Mouse (Mus musculus): Measurements from ENCODE around the gene Fras1.

Gene Fras1

DNA sequence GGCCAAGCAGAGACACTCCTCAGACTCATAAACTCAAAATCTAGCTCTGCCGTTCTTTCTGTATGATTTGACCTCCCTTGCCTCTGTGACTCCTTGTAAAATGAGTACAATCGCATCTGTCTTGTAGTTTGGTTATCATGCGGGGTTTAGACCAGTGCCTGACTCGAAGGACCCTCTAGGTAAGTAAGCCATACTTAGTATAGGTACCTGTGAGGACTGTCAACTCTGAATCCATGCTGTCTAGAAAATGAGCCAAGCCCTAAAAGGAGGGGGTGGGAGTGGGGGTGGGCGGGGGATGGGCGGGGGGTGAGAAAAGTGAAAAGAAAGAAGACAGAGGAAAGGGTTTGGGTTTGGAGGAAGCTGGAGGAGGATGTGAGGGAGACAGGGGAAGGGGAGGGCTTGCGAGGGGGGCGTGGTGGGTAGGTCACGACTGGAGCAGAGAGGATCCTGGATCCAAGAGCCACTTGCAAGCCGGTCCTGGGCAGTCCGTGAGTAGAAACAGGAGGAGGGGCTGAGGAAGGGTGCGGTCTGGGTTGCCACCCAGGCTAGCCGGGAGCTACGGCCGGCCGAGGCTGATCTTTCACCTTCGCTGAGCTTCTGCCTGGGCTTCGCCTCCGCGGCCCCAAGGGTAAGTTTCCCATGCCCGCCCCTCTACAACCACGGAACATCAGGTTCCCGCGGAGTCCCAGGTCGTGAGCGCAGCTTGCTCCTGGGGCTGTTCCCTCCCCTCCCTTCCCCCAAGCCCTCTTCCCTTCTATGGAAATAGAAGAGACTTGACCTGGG, 419.4 kb downstream of the Fras1 start, which contains the start of gene Anxa3:
Gene Anxa3 (plus strand): TSS at position 404 of the 783 bp plus-strand sequence.
- DNase-seq (ENCODE audit: low read depth) = no peak

DNA sequence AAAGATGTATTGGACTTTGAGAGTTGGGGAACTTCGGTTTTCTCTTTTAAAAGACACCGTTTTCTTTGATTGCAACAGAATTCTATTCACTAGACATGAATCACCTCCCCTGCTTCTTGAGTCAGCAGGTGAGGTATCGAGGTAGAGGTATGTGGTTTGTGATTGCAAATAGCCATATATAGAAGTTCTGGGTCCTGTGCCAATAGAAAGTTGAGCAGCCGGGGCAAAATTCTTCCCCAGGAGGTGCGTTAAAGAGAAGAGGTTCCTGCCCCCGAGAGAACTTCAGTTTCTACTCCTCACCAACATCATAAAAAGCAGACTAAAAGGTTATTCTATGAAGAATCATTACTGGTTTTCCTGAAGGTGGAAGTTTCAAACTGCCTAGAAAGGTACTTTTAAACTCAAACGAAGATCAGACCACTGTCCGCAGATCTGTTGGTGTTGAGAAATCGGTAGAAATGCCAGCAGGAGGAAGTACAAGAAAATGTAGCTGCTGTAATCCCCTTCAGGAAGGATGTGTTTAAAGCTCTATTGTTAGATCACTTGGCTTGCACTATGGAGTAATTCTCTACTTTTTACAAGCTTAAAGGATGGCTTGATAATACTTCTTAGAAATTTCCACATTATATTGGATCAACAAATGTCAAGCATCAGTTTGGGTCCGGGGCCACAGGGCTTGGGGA, 420.3 kb downstream of the Fras1 start:
- no peak for DNase-seq (ENCODE audit: low read depth)

DNA sequence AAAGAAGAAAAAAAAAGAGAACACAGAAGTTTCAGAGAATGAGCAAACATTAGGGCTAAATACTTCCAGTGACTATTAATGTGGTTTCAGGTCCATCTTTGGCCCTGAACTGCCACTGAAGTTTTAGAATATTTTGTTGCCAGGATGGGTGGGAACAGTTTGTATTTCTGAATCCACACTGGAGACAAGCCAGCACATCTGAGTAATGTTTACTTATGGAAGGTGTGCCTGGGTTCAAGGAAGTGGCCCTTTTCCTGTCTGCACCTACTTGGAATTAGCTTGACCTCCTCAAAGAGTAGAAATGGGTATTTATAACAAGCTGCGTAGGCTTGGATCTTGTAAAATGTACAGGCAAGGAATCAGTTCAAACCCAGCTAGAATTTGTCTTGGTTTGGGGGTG, 422.0 kb downstream of the Fras1 start:
- no peak for DNase-seq (ENCODE audit: low read depth)

DNA sequence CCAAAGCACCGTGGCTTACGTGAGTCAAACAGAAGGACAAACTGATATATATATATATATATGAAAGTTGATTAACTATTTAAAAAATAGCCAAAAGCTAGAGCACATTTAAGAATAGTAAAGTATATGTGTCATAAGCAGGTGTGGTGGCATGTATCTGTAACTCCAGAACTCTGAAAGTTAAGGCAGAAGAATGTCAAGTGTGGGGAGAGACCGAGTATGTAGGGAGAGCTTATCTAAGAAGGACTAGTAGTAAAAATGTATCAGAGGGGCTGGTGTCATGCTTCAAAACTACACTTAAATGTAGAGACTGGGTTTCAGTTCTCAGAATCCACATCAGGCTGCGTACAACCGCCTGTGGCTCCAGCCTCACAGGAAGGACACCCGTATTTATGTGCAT, 423.7 kb downstream of the Fras1 start:
- DNase-seq (ENCODE audit: low read depth) = no peak

DNA sequence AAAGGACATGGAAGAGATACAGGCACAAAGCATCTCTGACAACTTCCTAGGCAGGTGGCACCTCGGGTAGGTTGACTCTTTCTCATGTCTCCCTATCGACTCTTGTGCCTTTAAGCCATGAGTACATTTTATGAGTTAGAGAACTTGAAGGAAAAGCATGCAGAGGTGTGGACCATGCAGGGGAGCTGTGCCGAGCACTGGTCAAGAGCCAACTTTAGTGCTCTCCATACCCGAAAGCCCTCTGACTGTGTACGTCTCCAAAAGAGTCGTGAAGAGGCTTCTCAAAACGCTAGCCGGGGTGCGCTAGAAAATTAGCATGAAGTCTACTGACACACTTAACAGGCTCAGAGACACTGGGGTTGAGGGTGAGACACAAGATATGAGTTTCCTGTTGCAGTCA, 425.4 kb downstream of the Fras1 start:
- DNase-seq (ENCODE audit: low read depth) = no peak

DNA sequence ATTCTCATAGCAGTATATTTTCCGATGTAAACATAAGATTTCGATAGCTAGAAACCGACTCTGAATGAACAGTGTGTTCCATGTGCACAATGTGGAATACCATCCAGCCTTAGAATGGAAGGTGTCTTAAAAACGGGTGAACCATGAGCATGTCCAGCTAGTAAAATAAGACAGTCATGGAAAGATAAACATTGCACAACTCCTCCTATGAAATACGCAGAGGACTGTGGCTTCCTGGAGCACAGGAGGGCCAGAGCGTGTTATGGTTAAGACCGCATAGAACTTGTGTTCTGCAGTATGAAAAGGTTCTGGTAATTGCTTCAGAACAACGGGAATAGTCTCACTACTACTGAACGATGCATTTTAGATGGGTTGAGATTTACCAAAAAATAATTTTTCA, 426.2 kb downstream of the Fras1 start:
- DNase-seq (ENCODE audit: low read depth) = no peak

DNA sequence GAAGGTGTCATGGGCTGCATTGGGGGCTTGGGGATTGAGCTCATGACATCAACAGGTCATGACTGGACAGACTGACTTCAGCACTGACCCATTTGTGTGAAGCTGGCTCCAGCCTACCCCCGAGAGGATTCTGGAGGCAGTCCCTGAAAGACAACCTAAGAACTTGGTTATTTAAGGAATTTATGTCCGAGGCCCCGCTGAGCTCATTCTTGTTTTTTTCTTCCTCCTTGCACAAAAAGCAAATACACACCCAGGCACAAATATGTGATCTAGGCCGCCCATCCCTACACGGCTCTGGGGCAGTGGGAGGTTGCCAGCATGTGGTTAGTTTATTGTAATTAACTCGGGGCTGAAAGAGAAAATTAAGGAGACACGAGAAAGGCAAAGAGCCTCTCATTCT, 428.4 kb downstream of the Fras1 start:
- no peak for DNase-seq (ENCODE audit: low read depth)

DNA sequence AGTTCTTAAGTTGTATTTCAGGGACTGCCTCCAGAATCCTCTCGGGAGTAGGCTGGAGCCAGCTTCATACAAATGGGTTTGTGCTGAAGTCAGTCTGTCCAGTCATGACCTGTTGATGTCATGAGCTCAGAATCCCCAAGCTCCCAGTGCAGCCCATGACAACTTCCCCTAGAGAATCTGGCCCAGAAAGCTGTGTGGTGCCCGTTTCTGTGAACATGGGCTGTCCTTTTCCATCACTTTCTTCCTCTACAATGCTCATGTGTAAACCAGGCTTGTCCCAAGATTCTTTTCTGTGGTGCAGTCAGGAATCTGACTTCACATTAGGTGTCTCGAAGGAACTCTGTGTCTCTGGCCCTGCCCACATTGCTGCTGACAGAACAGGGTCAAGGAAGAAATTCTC, 429.3 kb downstream of the Fras1 start:
- DNase-seq (ENCODE audit: low read depth) = no peak

DNA sequence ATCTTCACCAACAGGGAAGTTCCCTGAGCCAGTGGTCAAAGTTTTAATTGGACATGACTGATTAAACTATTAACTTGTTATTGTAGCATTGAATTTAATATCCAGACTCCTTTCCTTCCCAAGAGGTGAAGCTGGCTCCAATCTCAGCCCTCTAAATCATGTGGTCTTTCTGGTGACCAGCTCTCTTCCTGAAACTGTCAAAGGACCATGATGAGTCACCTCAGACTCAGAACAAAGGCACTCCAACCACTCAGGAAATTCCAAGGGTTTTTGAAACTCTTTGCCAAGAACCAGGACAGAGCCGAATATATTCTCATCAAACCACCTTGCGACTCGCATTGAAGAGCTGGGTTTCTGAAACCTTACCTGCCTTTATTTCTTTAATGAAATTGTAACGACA, 430.5 kb downstream of the Fras1 start:
- DNase-seq (ENCODE audit: low read depth) = no peak

DNA sequence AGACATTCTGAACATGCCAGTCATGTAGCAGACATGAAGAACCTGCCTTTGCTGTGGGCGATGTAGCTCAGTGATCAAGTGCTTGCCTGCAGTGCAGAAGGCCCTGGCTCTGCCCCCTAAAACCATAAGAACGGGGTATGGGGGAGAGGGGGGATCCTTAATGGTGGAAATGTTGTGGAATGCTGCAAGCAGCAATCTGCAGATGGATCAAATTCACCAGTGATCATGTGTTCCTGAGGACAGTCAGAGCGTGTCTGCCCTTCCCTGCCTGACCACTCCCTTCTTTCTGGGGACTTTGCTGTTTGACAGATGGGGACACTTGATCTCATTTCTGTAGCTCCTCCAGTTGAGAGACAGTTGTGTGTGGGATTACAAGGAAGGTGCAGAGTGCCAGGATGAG, 431.1 kb downstream of the Fras1 start:
- no peak for DNase-seq (ENCODE audit: low read depth)

DNA sequence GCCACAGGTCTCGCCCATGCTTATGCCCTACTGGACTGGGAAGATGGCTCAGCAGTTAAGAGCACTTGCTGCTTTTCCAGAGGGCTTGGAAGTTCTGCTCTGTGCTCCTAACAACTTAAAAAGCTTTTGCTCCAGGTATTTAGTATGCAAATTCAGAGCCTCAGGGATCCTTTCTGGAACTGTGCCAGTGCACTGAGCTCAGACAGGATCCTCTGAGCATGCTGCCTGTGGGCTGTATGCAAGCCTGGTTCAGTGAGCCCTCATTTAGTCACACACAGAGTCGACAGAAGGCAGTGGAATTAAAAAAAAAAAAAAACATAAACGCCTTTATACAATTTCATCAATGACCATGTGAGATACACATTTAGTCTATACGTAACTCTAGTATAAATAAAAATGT, 436.9 kb downstream of the Fras1 start:
- no peak for DNase-seq (ENCODE audit: low read depth)

DNA sequence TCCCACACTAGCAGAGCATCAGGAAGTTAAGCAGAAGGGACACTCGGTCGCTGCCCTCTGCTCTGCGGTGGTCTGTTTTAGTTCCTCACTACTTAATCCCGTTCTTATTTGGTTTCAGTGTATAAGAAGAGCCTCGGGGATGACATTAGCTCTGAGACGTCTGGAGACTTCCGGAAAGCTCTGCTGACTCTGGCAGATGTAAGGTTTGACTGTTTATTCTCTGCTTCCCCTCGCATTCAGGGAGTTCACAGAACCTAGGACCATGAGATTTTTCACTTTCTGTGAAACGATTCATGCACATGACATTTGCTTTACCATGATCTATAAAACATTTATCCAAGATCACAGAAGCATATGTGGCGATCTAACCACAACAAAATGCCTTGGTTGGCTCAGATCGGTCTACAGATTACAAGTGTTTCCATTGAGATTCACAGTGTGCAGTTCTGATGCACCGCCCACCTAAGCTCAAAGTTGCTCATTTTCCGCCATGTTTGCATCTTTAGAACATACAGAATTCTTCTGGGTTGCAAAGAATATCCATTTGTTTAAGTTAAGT, 451.1 kb downstream of the Fras1 start:
- DNase-seq (ENCODE audit: low read depth) = no peak

DNA sequence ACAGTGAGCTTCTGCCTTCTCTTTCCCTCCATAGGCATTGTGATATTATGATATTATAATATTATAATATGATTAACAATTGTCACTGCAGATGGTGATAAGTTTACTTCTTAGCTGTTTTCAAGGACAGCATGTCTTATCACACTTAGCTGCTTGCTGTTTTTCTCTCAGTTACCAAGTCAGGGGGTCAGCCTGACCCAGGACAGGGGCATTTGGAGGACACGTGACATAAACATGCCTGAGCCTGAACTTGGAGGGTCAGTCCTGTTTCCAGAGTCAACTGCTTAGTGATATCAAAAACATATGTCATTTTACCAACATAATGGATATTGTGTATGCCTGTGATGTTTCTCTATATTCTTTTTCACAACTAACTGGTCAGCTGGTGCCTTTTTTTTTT, 453.4 kb downstream of the Fras1 start:
- DNase-seq (ENCODE audit: low read depth) = no peak

All from c-Kit-positive CD71-negative TER-119-negative erythroid progenitor cells, embryonic 14.5 days (primary cell).